Mouse (Mus musculus): ENCODE data around the gene Usp49. TPM values are rescaled to one million over a fixed set of nuclear protein-coding genes. Genes with fewer than 3 reads are reported as not detected.
"Not testable (repeated sequence)": the region's sequence is repeated elsewhere in the genome, so short reads cannot be mapped to it uniquely, and the experiment has no call there.

Gene Usp49
- total RNA-seq, 2 experiments from 2014 or later, result 3.2 to 4.3 TPM

DNA sequence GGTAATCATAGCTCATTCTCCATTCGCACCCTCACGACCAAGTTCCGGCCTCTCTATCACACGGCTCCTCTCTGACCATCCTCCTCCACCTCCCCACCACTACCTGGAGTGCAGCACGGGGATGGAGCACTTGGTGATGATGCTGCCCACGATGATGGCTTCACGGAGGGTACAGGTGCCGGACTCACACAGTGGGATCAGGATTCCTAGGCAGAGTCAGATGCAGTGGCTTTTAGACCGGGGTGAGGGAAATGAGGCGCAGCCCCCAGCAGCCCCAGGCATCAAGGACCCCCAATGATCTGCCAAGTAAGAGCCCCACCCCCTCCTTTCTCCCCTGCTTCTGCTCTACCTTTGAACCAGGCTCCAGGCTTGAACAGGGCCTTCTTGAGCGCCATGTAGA is 28.2 kb upstream of the Usp49 start:
- intact Hi-C loops (cut with DNase I; ENCODE audit: low total_unique reads), result loop anchor here (5.0 kb wide), 1 partner anchor 90 kb away; no protein-coding TSS in a partner anchor
- DNase-seq, result no peak

DNA sequence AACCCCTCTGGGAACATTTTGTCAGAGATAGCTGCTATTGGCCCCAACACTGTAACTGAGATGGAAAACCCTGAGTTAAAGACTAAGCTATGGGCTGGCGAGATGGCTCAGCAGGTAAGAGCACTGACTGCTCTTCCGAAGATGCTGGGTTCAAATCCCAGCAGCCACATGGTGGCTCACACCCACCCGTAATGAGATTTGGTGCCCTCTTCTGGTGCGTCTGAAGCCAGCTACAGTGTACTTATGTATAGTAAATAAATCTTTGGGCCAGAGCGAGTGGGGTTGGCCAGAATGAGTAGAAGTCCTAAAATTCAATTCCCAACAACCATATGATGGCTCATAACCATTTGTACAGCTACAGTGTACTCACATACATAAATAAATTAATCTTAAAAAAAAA is 24.3 kb upstream of the Usp49 start:
- intact Hi-C loops (cut with DNase I; ENCODE audit: low total_unique reads), result no loop called here

DNA sequence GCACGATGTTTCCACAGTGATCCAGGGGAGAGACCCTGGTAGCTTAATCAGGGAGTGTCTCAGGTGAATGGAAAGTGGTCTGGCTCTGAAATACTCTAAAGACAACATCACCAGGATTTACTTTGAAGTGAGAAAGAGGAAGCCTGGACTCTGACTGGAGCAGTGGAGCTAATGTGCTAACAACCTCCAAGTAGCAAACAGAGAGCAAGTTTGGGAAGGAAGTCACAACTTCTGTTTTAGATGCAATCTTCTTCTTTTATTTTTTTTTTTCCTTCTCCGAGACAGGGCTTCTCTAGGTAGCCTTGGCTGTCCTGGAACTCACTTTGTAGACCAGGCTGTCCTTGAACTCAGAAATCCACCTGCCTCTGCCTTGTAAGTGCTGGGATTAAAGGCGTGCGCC is 21.3 kb upstream of the Usp49 start:
- DNase-seq, result no peak
- intact Hi-C loops (cut with DNase I; ENCODE audit: low total_unique reads), result no loop called here

More for the DNA sequence above, 24.3 kb upstream of the Usp49 start:
- DNase-seq, result no peak

DNA sequence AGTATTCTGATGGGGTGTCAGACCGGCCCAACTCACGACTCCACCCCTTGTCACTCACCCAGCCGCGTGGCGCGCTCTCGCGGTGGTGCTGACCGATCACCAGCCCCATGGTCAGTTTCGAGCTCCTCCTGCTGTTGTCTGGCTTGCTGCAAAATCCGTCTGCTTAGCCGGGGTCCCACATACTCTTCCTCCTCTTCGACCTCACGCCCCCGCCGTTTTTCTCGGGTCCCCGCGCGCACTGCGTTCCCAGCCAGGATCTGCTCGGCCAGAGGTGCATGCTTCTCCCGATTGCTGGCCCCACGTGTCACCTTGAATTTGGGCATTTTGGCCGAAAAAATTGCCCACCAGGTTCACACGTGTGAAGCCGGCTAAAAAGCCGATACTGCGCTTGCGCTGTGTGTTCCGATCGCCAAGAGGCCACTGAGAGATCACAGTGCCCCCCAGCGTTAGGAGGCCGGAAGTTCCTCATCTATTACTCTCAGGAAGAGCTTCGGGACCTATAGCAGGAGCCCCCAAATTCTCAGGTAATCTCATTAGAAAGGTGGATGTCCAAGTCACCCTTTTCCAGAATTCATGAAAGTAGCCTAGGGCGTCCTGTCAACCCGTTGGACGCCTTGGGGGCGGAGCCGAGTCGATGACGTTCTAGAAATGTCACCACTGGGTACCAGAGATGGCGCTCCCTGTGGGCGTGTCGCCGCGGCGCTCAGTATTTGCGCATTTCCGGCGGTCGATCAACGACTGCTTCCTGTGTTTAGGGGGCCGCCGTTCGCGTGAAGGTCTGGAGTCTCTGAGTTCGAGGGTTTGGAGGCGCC is 19.4 kb upstream of the Usp49 start, which contains the start of the genes Bysl, Med20 and Gm20517:
Bysl (minus strand) TSS at position 644 of the 812 bp plus-strand sequence.
Med20 (plus strand) TSS at position 734 of the 812 bp plus-strand sequence.
Gm20517 (plus strand) TSS at position 741 of the 812 bp plus-strand sequence.
- peak; percentile 97 for DNase-seq
- intact Hi-C loops (cut with DNase I; ENCODE audit: low total_unique reads), result loop anchor here (10.0 kb wide), 1 partner anchor 64 kb away; no protein-coding TSS in a partner anchor

DNA sequence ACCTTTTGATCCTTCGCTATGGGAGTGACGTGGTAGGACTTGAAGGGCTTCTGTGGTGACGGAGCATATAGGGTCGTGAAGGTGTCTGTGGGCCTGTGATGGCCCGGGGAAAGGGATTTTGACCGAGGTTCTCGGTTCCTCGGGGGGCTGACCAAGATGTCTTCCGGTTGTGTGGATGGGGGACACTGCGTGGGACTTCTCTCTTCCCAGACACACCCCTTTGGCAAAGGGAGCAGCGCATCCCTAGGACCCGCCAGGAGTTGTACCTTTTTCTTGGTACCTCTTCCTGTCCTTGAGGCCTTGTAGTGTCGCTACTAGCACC is 18.9 kb upstream of the Usp49 start:
- intact Hi-C loops (cut with DNase I; ENCODE audit: low total_unique reads), result loop anchor here (10.0 kb wide), 1 partner anchor 63 kb away; no protein-coding TSS in a partner anchor

GRCm38 (mm10) chr17:47614018-47614417 is 16.5 kb upstream of the Usp49 start:
- intact Hi-C loops (cut with DNase I; ENCODE audit: low total_unique reads), result loop anchor here (10.0 kb wide), 1 partner anchor 61 kb away; no protein-coding TSS in a partner anchor

More for the DNA sequence above, 18.9 kb upstream of the Usp49 start:
- no peak for DNase-seq

GRCm38 (mm10) chr17:47616119-47616518 is 14.4 kb upstream of the Usp49 start:
- intact Hi-C loops (cut with DNase I; ENCODE audit: low total_unique reads), result loop anchor here (5.0 to 10.0 kb wide), 2 partner anchors 59 to 76 kb away; partner anchors contain the start of genes Gm21981 and Prickle4
- DNase-seq, result no peak

More at GRCm38 (mm10) chr17:47614018-47614417, 16.5 kb upstream of the Usp49 start:
- no peak for DNase-seq

- intact Hi-C loops (cut with DNase I; ENCODE audit: low total_unique reads), result loop anchor here (5.0 to 10.0 kb wide), 2 partner anchors 58 to 76 kb away; partner anchors contain the start of genes Gm21981 and Prickle4
- no peak for DNase-seq
Measured at GRCm38 (mm10) chr17:47616652-47617051, 13.8 kb upstream of the Usp49 start.

GRCm38 (mm10) chr17:47617605-47618307 is 12.7 kb upstream of the Usp49 start:
- no peak for DNase-seq
- intact Hi-C loops (cut with DNase I; ENCODE audit: low total_unique reads), result loop anchor here (5.0 to 10.0 kb wide), 2 partner anchors 57 to 75 kb away; partner anchors contain the start of genes Gm21981 and Prickle4

DNA sequence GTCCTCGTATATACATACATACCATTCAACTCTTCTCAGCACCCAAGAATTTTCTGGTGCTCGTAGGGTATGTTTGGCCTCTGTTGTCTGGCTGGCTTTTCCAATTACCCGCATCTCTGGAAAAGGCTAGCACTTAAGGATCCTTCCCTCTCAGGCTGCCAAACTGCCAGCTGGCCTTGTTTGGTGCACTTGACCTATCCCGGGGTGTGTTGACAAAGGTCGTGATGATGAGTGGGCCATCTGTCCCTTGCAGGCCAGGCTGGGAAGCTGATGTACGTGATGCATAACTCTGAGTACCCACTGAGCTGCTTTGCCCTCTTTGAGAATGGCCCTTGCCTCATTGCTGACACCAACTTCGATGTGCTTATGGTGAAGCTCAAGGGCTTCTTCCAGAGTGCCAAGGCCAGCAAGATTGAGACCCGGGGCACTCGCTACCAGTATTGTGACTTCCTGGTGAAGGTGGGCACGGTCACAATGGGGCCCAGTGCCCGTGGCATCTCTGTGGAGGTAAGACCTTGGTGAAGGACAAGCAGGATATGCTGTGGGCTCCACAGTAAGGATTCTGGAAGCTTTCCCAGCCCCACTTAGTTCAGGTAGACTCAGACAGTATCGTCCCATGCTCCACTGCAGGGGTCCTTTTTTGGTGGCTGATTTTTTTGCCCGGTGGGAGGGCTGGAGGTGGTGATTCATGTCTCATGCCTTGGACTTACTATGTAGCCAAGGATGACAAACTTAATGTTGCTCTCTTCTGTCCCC is 11.8 kb upstream of the Usp49 start:
- no peak for DNase-seq

DNA sequence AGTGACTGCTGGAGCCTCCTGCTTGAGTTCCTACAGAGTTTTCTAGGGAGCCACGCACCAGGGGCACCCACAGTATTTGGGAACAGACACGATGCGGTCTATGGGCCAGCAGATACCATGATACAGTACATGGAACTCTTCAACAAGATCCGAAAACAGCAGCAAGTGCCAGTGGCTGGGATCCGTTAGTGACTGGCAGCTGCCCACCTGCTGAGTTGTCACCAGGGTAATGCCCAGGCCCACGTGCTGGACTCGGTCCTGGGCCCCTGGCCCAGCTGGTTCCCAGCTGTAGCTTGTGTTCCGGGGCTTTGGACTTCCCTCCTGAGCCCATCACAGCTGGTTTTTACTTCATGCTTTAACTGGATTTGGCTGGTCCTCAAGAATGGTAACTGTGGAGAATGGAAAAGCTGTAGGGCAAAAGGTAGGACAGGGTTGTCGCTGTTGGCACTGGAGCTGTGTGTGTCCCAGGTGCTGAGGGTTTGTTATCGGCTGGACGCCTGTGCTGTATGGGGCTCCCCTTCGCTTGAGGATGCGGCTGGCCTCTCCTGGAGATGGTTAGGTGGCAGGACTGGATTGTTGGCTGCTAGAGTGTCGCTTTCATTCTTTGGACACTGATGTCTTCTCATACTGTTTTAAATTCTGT is 7.5 kb upstream of the Usp49 start:
- peak; percentile 47 for DNase-seq
- intact Hi-C loops (cut with DNase I; ENCODE audit: low total_unique reads), result no loop called here

More for the DNA sequence above, 11.8 kb upstream of the Usp49 start:
- intact Hi-C loops (cut with DNase I; ENCODE audit: low total_unique reads), result loop anchor here (5.0 to 10.0 kb wide), 2 partner anchors 56 to 74 kb away; partner anchors contain the start of genes Gm21981 and Prickle4

DNA sequence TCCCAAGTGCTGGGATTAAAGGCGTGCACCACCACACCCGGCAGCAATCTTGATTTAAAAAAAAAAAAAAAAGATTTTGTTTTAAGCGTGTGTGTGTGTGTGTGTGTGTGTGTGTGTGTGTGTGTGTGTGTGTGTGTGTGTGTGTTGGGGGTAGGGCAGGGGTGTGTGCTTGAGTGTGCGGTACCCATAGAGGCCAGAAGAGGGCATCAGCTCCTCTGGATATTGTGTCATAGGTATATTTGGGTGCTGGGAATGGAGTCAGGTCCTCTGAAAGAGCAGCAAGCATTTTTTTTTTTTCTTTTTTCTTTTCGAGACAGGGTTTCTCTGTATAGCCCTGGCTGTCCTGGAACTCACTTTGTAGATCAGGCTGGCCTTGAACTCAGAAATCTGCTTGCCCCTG is 5.9 kb upstream of the Usp49 start:
- intact Hi-C loops (cut with DNase I; ENCODE audit: low total_unique reads); DNase-seq: not testable (repeated sequence)

DNA sequence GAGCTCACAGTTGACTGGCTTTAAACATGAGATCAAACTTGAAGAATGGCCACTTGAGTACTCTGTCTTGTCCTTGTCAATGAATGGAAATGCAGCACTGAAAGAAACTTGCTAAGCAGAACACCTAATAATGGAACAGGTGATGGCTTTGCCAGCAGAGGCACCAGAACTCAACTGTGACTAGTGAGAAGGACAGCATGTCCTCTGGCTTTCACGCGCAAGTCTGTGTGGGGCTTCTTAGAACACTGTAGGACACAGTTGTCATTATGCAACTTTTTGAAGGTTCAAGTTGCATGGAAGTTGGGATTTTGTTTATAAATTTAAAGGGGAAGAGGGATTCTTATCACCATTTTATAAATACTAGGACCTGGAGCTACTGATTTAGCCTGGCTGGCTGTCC is 5.4 kb upstream of the Usp49 start:
- intact Hi-C loops (cut with DNase I; ENCODE audit: low total_unique reads), result no loop called here
- no peak for DNase-seq

DNA sequence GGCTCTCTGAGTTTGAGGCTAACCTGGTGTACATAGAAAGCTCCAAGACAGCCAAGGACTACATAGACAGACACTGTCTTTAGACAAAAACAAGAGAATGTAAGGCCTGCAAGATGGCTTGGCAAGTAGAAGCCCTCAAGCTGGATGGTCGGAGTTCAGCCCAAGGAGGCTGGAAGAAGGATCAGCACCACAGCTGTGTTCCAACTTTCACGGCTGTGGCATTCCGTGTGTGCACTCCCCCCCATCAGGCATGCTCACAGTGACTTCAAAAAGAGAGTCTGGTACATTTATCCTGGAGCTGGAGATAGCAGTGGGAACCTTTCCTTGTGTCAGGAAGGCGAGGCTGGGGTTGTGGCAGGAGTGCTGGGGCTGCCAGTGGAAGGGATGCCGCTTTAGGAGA is 4.5 kb upstream of the Usp49 start:
- intact Hi-C loops (cut with DNase I; ENCODE audit: low total_unique reads), result no loop called here

DNA sequence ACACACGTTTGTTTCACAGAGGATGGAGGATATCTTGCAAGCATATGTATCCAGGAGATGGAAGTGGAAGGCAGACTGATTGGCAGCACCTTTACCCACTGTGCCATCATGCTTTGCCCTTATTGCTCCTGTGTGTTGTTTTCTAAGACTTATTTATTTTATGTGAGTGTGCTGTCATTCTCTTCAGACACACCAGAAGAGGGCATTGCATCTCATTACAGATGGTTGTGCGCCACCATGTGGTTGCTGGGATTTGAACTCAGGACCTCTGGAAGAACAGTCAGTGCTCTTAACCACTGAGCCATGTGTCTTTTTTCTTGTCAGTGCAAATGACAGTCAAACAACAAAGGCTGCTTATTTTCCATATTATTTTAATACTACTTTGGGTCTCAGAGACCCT is 2.7 kb upstream of the Usp49 start:
- intact Hi-C loops (cut with DNase I; ENCODE audit: low total_unique reads), result no loop called here
- no peak for DNase-seq

More for the DNA sequence above, 4.5 kb upstream of the Usp49 start:
- no peak for DNase-seq

GRCm38 (mm10) chr17:47628851-47629676 is 1.4 kb upstream of the Usp49 start:
- DNase-seq, result peak; percentile 96
- intact Hi-C loops (cut with DNase I; ENCODE audit: low total_unique reads), result no loop called here

DNA sequence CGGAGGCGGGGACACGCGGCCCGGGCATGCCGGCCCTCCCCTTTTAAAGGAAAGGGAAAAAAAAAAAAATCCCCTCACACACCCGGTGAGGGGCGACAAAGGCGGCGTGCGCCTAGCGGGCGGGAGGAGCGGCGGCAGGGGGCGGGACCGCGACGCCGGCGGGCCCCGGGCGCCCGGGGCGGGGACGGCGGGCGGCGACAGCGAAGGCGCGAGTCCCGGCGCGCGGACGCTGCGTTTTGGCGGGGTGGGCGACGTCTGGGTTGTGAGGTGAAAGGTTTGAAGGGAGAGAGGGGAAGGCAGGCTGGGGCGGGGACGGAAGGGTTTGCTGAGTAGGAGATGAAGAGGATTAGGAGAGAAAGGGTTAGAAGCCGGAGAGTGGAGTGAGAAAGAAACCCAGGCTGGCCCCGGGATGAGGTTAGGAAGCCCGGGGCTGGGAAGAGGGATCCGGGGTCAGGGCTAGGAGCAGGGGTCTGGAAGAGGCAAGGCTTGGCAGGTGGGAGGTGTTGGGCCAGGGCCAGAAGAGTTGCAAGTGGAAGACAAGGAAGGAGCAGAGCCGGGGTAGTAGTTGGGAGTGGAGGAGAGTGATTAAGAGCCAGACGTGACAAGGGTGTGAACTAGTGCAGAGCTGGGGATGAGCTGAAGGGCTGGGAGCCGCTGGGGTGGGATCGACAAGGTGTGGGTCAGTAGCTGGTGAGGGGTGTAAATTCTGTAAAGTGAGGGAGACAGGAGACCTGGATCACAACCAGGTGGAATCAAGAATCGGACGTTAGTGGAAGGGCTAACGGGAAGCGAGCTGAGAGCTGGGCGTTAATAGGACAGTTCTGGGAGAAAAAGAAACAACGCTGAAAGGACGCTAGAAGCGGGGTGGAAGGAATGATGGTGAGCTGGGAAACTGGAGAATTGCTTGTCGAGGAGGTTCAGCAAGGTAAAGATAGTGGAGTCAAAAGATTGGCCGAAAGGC is 493 bp upstream of the Usp49 start:
- intact Hi-C loops (cut with DNase I; ENCODE audit: low total_unique reads), result no loop called here
- DNase-seq, result no peak

All from gastrocnemius, postnatal 14 days (tissue).